Comparison of ENCODE assay signal across 8 mouse cellular contexts in genomic region chr17:79895911-79896423, GRCm38 (mm10). TPM values are rescaled to one million over a fixed set of nuclear protein-coding genes. Genes with fewer than 3 reads are reported as not detected.
DNase-seq lines count a peak whose midpoint lies in the region; ATAC-seq and TF ChIP-seq lines count a peak whose summit lies in the region.

Gene Atl2, minus strand, starts transcription at chr17:79896123.

- H3K4me2 ChIP-seq in forebrain, embryonic 13.5 days = peak within 1 kb of the TSS; percentile 81
- H3K4me2 ChIP-seq in liver, postnatal 0 days (ENCODE audit: low read depth, low read length) = peak within 1 kb of the TSS; percentile 92
- peak within 1 kb of the TSS; percentile 58 for H3K4me2 ChIP-seq in neural tube, embryonic 14.5 days (ENCODE audit: low read depth, low read length)

- H3K4me3 ChIP-seq in E14TG2a.4 (replicated peaks; ENCODE audit: low read length) = peak within 1 kb of the TSS; percentile 90
- peak within 1 kb of the TSS; percentile 97 for H3K4me3 ChIP-seq in forebrain, embryonic 13.5 days
- peak within 1 kb of the TSS; percentile 98 for H3K4me3 ChIP-seq in liver, postnatal 0 days (ENCODE audit: low read depth, low read length)
- peak within 1 kb of the TSS; percentile 90 for H3K4me3 ChIP-seq in neural tube, embryonic 14.5 days (ENCODE audit: low read depth, low read length)

- peak within 1 kb of the TSS; percentile 93 for H3K27ac ChIP-seq in forebrain, embryonic 13.5 days
- peak within 1 kb of the TSS; percentile 99 for H3K27ac ChIP-seq in liver, postnatal 0 days (ENCODE audit: low read depth)
- peak within 1 kb of the TSS; percentile 95 for H3K27ac ChIP-seq in neural tube, embryonic 14.5 days (ENCODE audit: low read depth, low read length)

- DNase-seq in c-Kit-positive CD71-positive TER-119-positive erythroid progenitor cells, embryonic 14.5 days (ENCODE audit: low spot score) = peak; percentile 92
- peak; percentile 96 for DNase-seq in heart, postnatal 10 days
- DNase-seq in large intestine, adult 2 months (ENCODE audit: low read depth, low spot score) = no peak
- DNase-seq in liver, postnatal 0 days = peak; percentile 98
- DNase-seq in testis, postnatal 10 days (ENCODE audit: low spot score) = peak; percentile 97

- H3K9ac ChIP-seq in forebrain, embryonic 13.5 days = peak within 1 kb of the TSS; percentile 93
- H3K9ac ChIP-seq in liver, postnatal 0 days (replicated peaks) = peak within 1 kb of the TSS; percentile 99
- H3K9ac ChIP-seq in neural tube, embryonic 14.5 days (replicated peaks; ENCODE audit: low read depth, low read length) = peak within 1 kb of the TSS; percentile 96

- ATAC-seq in forebrain, embryonic 13.5 days = peak; percentile 95
- ATAC-seq in liver, postnatal 0 days = peak; percentile 85
- ATAC-seq in neural tube, embryonic 14.5 days (ENCODE audit: low read depth) = peak; percentile 92

- intact Hi-C loops in heart, postnatal 10 days (cut with DNase I) = loop anchor here (10.0 kb wide), 1 partner anchor 109 kb away; no protein-coding TSS in a partner anchor

- H3K9me3 ChIP-seq in E14TG2a.4 (ENCODE audit: low read length) = no peaks in the 10 kb centered on the region
- H3K9me3 ChIP-seq in forebrain, embryonic 13.5 days (replicated peaks) = no peaks in the 10 kb centered on the region
- H3K9me3 ChIP-seq in liver, postnatal 0 days (ENCODE audit: low read length) = no peaks in the 10 kb centered on the region
- H3K9me3 ChIP-seq in neural tube, embryonic 14.5 days (ENCODE audit: control insufficient read depth, low read length) = no peaks in the 10 kb centered on the region

- peaks cover 13% of the 10 kb centered on the region for H3K27me3 ChIP-seq in E14TG2a.4 (ENCODE audit: insufficient read depth, low read length)
- H3K27me3 ChIP-seq in forebrain, embryonic 13.5 days = peaks cover 21% of the 10 kb centered on the region
- H3K27me3 ChIP-seq in liver, postnatal 0 days (ENCODE audit: insufficient read depth, low read length) = peaks cover 12% of the 10 kb centered on the region; the same call in 1 of the 2 replicates
- H3K27me3 ChIP-seq in neural tube, embryonic 14.5 days (ENCODE audit: control insufficient read depth, insufficient read depth, low read length) = peaks cover 8% of the 10 kb centered on the region; the same call in 1 of the 2 replicates

- H3K36me3 ChIP-seq in E14TG2a.4 (ENCODE audit: insufficient read depth, low read length) = 0 out of 2 replicates have a peak, but pooled peaks cover 4% of the 10 kb centered on the region
- no peaks in the 10 kb centered on the region for H3K36me3 ChIP-seq in forebrain, embryonic 13.5 days (ENCODE audit: poor library complexity, severe bottlenecking)
- no peaks in the 10 kb centered on the region for H3K36me3 ChIP-seq in liver, postnatal 0 days (replicated peaks; ENCODE audit: insufficient read depth, low read length)
- H3K36me3 ChIP-seq in neural tube, embryonic 14.5 days (ENCODE audit: control insufficient read depth, insufficient read depth, low read length) = no peaks in the 10 kb centered on the region

- TF ChIP-seq CTCF in E14TG2a.4 (conservative IDR thresholded peaks at IDR 0.05; ENCODE audit: low read length) = no peak
- 0 out of 2 replicates have a peak, but pooled peaks have one; percentile 13 for TF ChIP-seq CTCF in liver, postnatal 0 days (IDR thresholded peaks at IDR 0.05; ENCODE audit: low read depth)

- WGBS in forebrain, embryonic 13.5 days = under 1% methylated on average over 41 of the region's 51 CpGs
- under 1% methylated on average over 50 of the region's 51 CpGs for WGBS in large intestine, adult 2 months
- 0% methylated on average over 47 of the region's 51 CpGs for WGBS in liver, postnatal 0 days (ENCODE audit: insufficient replicate concordance)
- WGBS in neural tube, embryonic 14.5 days = under 1% methylated on average over 48 of the region's 51 CpGs

- H3K4me1 ChIP-seq in E14TG2a.4 (replicated peaks; ENCODE audit: low read depth, low read length) = peaks cover 68% of the 10 kb centered on the region
- peaks cover 25% of the 10 kb centered on the region for H3K4me1 ChIP-seq in forebrain, embryonic 13.5 days
- H3K4me1 ChIP-seq in liver, postnatal 0 days (ENCODE audit: insufficient read depth) = peaks cover 20% of the 10 kb centered on the region
- H3K4me1 ChIP-seq in neural tube, embryonic 14.5 days (ENCODE audit: control insufficient read depth, insufficient read depth, low read length) = peaks cover 14% of the 10 kb centered on the region

- TF ChIP-seq EP300 in liver, postnatal 0 days (IDR thresholded peaks at IDR 0.05; ENCODE audit: low read depth) = peak; percentile 50; the same call in 1 of the 2 replicates

RNA-seq across cellular contexts. Expression of gene Atl2, which starts in this region (rescaled TPM):
- polyA plus RNA-seq in forebrain, embryonic 13.5 days (2015; fragmentation: Nextera tagmentation; extraction: Ambion mirVana) = 31.8 and 36.4 TPM in 2 replicates
- total RNA-seq in heart, postnatal 10 days (2021) = 10 to 100 TPM; 29.7 to 35.6 TPM
- 16.1 and 26.3 TPM in 2 replicates for polyA plus RNA-seq in large intestine, adult 2 months (2012; rRNA removed)
- 40.8 and 41.2 TPM in 2 replicates for polyA plus RNA-seq in liver, postnatal 0 days (2015; fragmentation: Nextera tagmentation; extraction: Ambion mirVana)
- polyA plus RNA-seq in neural tube, embryonic 14.5 days (2014; fragmentation: Nextera tagmentation; extraction: Ambion mirVana) = 45.4 and 47.6 TPM in 2 replicates
